Mouse (Mus musculus): ENCODE measurements around the gene Csnk1g2.

The Csnk1g2 gene

GRCm38 (mm10) chr10:80622661-80623456, at the start of gene Csnk1g2:
Csnk1g2 (plus strand) TSS chr10:80622838.
- DNase-seq (ENCODE audit: extremely low spot score), result no peak

- DNase-seq (ENCODE audit: extremely low spot score), result no peak
These were observed 48.7 kb upstream of the Csnk1g2 start for GRCm38 (mm10) chr10:80573944-80574343.

GRCm38 (mm10) chr10:80574896-80575295, 47.7 kb upstream of the Csnk1g2 start:
- DNase-seq (ENCODE audit: extremely low spot score), result no peak

GRCm38 (mm10) chr10:80575925-80576324, 46.7 kb upstream of the Csnk1g2 start:
- DNase-seq (ENCODE audit: extremely low spot score), result no peak

GRCm38 (mm10) chr10:80576351-80577194, 46.1 kb upstream of the Csnk1g2 start:
- DNase-seq (ENCODE audit: extremely low spot score), result peak; percentile 67

- peak; percentile 99 for DNase-seq (ENCODE audit: extremely low spot score)
These were observed 45.2 kb upstream of the Csnk1g2 start, which contains the start of gene Klf16 for GRCm38 (mm10) chr10:80577195-80578130. Klf16 (minus strand) TSS chr10:80577321.

- DNase-seq (ENCODE audit: extremely low spot score), result peak; percentile 87
These were observed 44.4 kb upstream of the Csnk1g2 start for GRCm38 (mm10) chr10:80578131-80578750.

- DNase-seq (ENCODE audit: extremely low spot score), result peak; percentile 60
These were observed 43.7 kb upstream of the Csnk1g2 start for GRCm38 (mm10) chr10:80578911-80579310.

GRCm38 (mm10) chr10:80583047-80583446, 39.6 kb upstream of the Csnk1g2 start:
- DNase-seq (ENCODE audit: extremely low spot score), result no peak

GRCm38 (mm10) chr10:80584045-80584488, 38.6 kb upstream of the Csnk1g2 start:
- DNase-seq (ENCODE audit: extremely low spot score), result no peak

- DNase-seq (ENCODE audit: extremely low spot score), result no peak
These were observed 37.7 kb upstream of the Csnk1g2 start for GRCm38 (mm10) chr10:80584642-80585552.

GRCm38 (mm10) chr10:80585581-80585980, 37.1 kb upstream of the Csnk1g2 start:
- DNase-seq (ENCODE audit: extremely low spot score), result no peak

GRCm38 (mm10) chr10:80586407-80587304, 36.0 kb upstream of the Csnk1g2 start:
- no peak for DNase-seq (ENCODE audit: extremely low spot score)

- DNase-seq (ENCODE audit: extremely low spot score), result no peak
These were observed 35.4 kb upstream of the Csnk1g2 start for GRCm38 (mm10) chr10:80587305-80587657.

- DNase-seq (ENCODE audit: extremely low spot score), result no peak
These were observed 33.3 kb upstream of the Csnk1g2 start for GRCm38 (mm10) chr10:80589127-80589878.

GRCm38 (mm10) chr10:80589879-80590854, 32.5 kb upstream of the Csnk1g2 start, which contains the start of gene Abhd17a:
Abhd17a (minus strand) TSS chr10:80590341.
- DNase-seq (ENCODE audit: extremely low spot score), result peak; percentile 98

- DNase-seq (ENCODE audit: extremely low spot score), result no peak
These were observed 26.3 kb upstream of the Csnk1g2 start for GRCm38 (mm10) chr10:80596318-80596717.
